Mouse (Mus musculus): ENCODE results near the gene Sctr. TPM values are rescaled to one million over a fixed set of nuclear protein-coding genes. Genes with fewer than 3 reads are reported as not detected.
"Not testable (repeated sequence)": the region's sequence is repeated elsewhere in the genome, so short reads cannot be mapped to it uniquely, and the experiment has no call there.

Gene Sctr
- polyA plus RNA-seq, 1 experiment: 8.3 TPM

DNA sequence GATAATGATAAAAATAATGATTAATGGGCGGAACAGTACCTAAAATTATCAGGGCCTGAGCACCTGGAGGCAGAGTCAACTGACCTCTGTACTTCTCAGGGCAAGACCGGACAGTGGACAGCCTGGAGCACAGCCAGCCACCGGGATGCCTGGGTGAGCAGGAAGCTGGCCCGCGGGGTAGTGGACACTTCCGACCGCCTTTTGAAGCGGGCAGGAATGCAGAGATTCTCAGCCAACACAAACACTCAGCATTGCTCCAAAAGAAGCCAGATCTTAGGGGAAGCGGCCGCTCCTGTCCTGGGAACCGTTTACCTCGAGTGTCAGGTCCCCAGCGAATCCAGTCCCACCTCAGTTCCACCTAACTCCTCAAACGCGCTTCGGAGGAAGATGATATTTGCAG is 66.2 kb downstream of the Sctr start:
- H3K27ac ChIP-seq (replicated peaks; ENCODE audit: low read depth, low read length): peak overlapping the region; percentile 57
- peaks cover 12% of the 10 kb centered on the region for H3K4me1 ChIP-seq (ENCODE audit: control insufficient read depth, insufficient read depth, insufficient read length, low read length)
- H3K4me3 ChIP-seq (ENCODE audit: insufficient read depth, low read depth, low read length): peak overlapping the region; percentile 69

GRCm38 (mm10) chr1:120073519-120074306 is 67.0 kb downstream of the Sctr start, which contains the start of gene Tmem37:
Gene Tmem37 (minus strand): TSS chr1:120074074.
- Histone ChIP-seq H3K4me3 (ENCODE audit: insufficient read depth, low read depth, low read length) (peak within 1 kb of the TSS; percentile 69), H3K27ac (replicated peaks; ENCODE audit: low read depth, low read length) (peak within 1 kb of the TSS; percentile 85), H3K4me1 (ENCODE audit: control insufficient read depth, insufficient read depth, insufficient read length, low read length) (peaks cover 12% of the 10 kb centered on the region)

GRCm38 (mm10) chr1:120074307-120074702 is 67.6 kb downstream of the Sctr start:
- Histone ChIP-seq H3K4me1 (ENCODE audit: control insufficient read depth, insufficient read depth, insufficient read length, low read length) (peaks cover 10% of the 10 kb centered on the region; the same call in 1 of the 2 replicates), H3K27ac (replicated peaks; ENCODE audit: low read depth, low read length) (peak overlapping the region; percentile 85), H3K4me3 (ENCODE audit: insufficient read depth, low read depth, low read length) (peak overlapping the region; percentile 69; the same call in 1 of the 2 replicates)

GRCm38 (mm10) chr1:120074931-120075330 is 68.2 kb downstream of the Sctr start:
- Histone ChIP-seq H3K4me1 (ENCODE audit: control insufficient read depth, insufficient read depth, insufficient read length, low read length) (peaks cover 10% of the 10 kb centered on the region; the same call in 1 of the 2 replicates), H3K27ac (replicated peaks; ENCODE audit: low read depth, low read length) (peak overlapping the region; percentile 43), H3K4me3 (ENCODE audit: insufficient read depth, low read depth, low read length) (no peak overlapping the region)

DNA sequence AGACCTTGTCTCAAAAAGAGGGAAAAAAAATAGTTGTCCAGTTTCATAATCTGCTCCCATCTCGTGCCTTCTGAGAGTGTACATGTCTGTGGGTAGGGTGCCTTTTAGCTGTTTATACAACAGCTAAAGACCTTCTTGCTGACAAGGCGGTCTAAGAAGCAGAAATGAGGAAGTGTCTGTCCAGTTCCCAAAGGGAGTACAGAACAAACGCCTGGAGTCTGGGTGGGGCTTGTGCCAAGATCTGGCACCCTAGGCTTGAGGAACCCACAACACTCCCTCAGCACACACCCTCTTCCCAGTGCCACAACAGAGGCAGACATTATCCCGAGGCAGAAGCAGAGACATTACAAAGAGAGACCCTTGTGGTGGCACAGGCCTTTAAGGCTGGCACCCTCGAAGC is 68.8 kb downstream of the Sctr start:
- H3K4me3 ChIP-seq (ENCODE audit: insufficient read depth, low read depth, low read length): no peak overlapping the region
- H3K27ac ChIP-seq (replicated peaks; ENCODE audit: low read depth, low read length): peak overlapping the region; percentile 43
- H3K4me1 ChIP-seq (ENCODE audit: control insufficient read depth, insufficient read depth, insufficient read length, low read length): peaks cover 6% of the 10 kb centered on the region; the same call in 1 of the 2 replicates

DNA sequence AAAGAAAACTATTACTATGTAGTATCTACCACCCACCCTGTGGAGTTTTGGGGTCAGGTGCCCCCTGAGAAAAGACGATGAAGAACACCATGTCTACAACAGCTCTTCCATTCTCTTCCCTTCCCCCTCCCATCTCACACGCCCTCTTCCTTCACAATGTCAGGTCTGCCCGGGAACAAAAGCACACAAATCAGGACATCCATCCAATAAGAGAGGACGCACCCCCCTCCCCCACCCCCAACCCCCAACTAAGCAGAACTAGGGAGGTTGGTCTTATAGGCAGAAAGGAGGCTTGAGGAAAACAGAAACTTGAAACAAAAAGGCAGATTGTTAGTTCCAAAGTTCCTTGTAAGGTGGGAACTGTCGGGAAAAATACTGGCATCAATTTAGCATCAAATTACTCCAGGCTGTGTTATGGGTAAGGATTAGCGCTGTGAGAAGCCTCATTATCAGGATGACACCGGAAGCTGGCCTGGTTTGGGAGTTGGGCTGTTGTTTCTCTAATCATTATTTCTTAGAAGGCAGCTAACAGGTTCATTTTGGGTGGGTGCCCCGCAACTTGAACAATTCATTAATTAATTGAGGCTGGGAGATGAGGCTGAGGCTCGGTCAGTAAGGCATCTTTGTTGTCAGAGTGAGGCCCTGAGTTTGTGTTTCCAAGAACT is 71.2 kb downstream of the Sctr start:
- Histone ChIP-seq H3K27ac (replicated peaks; ENCODE audit: low read depth, low read length) (no peak overlapping the region), H3K4me1 (ENCODE audit: control insufficient read depth, insufficient read depth, insufficient read length, low read length) (peaks cover 3% of the 10 kb centered on the region; the same call in 1 of the 2 replicates), H3K4me3 (ENCODE audit: insufficient read depth, low read depth, low read length) (no peak overlapping the region)

DNA sequence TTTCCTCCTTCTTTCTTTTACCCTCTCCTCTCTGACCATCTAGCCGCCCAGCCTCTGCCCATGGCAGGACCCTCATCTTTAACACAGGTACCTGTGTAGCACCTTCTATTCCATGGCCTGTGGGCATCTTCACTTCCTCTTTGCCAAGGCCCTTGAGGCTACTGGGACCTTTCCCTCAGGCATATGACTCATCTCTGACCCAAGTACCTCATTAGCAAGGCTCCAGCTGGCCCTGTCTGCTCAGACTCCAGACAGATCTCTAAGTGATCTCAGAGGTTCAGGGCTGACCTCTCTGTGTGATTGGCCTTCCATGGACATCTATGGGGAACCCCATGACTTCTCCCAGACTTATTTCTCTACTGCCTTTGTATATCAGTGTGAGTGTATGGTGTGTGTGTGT is 73.9 kb downstream of the Sctr start:
- no peaks in the 10 kb centered on the region; the same call in 1 of the 2 replicates for H3K4me1 ChIP-seq (ENCODE audit: control insufficient read depth, insufficient read depth, insufficient read length, low read length)
- no peak overlapping the region for H3K4me3 ChIP-seq (ENCODE audit: insufficient read depth, low read depth, low read length)
- H3K27ac ChIP-seq (replicated peaks; ENCODE audit: low read depth, low read length): no peak overlapping the region

- Histone ChIP-seq H3K4me3 (ENCODE audit: insufficient read depth, low read depth, low read length) (no peak overlapping the region), H3K27ac (replicated peaks; ENCODE audit: low read depth, low read length) (no peak overlapping the region), H3K4me1 (ENCODE audit: control insufficient read depth, insufficient read depth, insufficient read length, low read length) (no peaks in the 10 kb centered on the region; the same call in 1 of the 2 replicates)
Observed at GRCm38 (mm10) chr1:120082957-120083585, 76.4 kb downstream of the Sctr start.

DNA sequence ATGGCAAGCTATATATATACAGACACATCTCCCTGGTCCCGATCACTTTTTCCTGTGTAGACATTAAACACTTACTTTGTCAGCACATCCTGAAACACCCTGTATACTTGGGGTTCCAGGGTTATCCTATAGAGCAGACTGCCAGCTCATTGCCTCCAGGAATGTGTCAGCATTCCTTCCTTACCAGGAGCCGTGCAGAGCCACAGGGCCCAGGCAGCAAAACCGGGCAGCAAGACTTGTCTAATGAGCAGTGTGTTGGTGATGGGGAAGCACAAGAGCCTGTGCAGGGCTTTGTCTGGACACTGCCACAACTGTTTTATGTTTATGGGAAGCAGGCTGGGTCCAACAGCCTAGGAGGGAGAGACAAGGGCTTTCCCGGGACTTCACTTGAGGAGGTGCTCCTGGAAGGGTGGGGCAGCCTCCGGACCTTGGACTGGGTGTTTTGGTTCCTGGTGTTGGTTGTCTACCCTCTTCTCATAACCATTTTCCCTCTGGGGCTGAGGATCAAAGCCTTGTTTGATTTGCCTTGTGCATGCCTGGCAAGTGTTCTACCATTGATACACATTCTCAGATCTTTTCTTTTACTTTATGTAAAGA is 77.3 kb downstream of the Sctr start:
- Histone ChIP-seq H3K27ac (replicated peaks; ENCODE audit: low read depth, low read length) (no peak overlapping the region), H3K4me1 (ENCODE audit: control insufficient read depth, insufficient read depth, insufficient read length, low read length) (no peaks in the 10 kb centered on the region; the same call in 1 of the 2 replicates), H3K4me3 (ENCODE audit: insufficient read depth, low read depth, low read length) (no peak overlapping the region)

GRCm38 (mm10) chr1:120085696-120086095 is 79.0 kb downstream of the Sctr start:
- no peak overlapping the region for H3K27ac ChIP-seq (replicated peaks; ENCODE audit: low read depth, low read length)
- no peaks in the 10 kb centered on the region; the same call in 1 of the 2 replicates for H3K4me1 ChIP-seq (ENCODE audit: control insufficient read depth, insufficient read depth, insufficient read length, low read length)
- H3K4me3 ChIP-seq (ENCODE audit: insufficient read depth, low read depth, low read length): no peak overlapping the region

GRCm38 (mm10) chr1:120086644-120087043 is 80.0 kb downstream of the Sctr start:
- H3K4me1 ChIP-seq (ENCODE audit: control insufficient read depth, insufficient read depth, insufficient read length, low read length): no peaks in the 10 kb centered on the region; the same call in 1 of the 2 replicates
- H3K4me3 ChIP-seq (ENCODE audit: insufficient read depth, low read depth, low read length): no peak overlapping the region

GRCm38 (mm10) chr1:120089180-120089579 is 82.5 kb downstream of the Sctr start:
- Histone ChIP-seq H3K4me3 (ENCODE audit: insufficient read depth, low read depth, low read length) (no peak overlapping the region), H3K4me1 (ENCODE audit: control insufficient read depth, insufficient read depth, insufficient read length, low read length) (no peaks in the 10 kb centered on the region), H3K27ac (replicated peaks; ENCODE audit: low read depth, low read length) (no peak overlapping the region)

More at GRCm38 (mm10) chr1:120086644-120087043, 80.0 kb downstream of the Sctr start:
- no peak overlapping the region for H3K27ac ChIP-seq (replicated peaks; ENCODE audit: low read depth, low read length)

GRCm38 (mm10) chr1:120090880-120091570 is 84.3 kb downstream of the Sctr start:
- Histone ChIP-seq H3K27ac (replicated peaks; ENCODE audit: low read depth, low read length) (no peak overlapping the region), H3K4me1 (ENCODE audit: control insufficient read depth, insufficient read depth, insufficient read length, low read length) (no peaks in the 10 kb centered on the region), H3K4me3 (ENCODE audit: insufficient read depth, low read depth, low read length) (no peak overlapping the region)

GRCm38 (mm10) chr1:120093482-120094134 is 86.9 kb downstream of the Sctr start:
- H3K4me3 ChIP-seq (ENCODE audit: insufficient read depth, low read depth, low read length); H3K4me1 ChIP-seq (ENCODE audit: control insufficient read depth, insufficient read depth, insufficient read length, low read length); H3K27ac ChIP-seq (replicated peaks; ENCODE audit: low read depth, low read length): not testable (repeated sequence)
